Mouse (Mus musculus) left cerebral cortex, adult 9 months (tissue): ENCODE data around the gene Shroom2.
"Not testable (repeated sequence)": the region's sequence is repeated elsewhere in the genome, so short reads cannot be mapped to it uniquely, and the experiment has no call there.

ENCODE experiments used
- DNase-seq, 2 experiments: peaks; one replicate each; pipeline ENCODE4 v3.0.0; 2022; ENCODE audit warnings: low spot score in 2 of 2

Gene Shroom2

GRCm38 (mm10) chrX:152768891-152769599, at the start of gene Shroom2:
Gene Shroom2 (minus strand): TSS chrX:152769465.
- no peak for DNase-seq

DNA sequence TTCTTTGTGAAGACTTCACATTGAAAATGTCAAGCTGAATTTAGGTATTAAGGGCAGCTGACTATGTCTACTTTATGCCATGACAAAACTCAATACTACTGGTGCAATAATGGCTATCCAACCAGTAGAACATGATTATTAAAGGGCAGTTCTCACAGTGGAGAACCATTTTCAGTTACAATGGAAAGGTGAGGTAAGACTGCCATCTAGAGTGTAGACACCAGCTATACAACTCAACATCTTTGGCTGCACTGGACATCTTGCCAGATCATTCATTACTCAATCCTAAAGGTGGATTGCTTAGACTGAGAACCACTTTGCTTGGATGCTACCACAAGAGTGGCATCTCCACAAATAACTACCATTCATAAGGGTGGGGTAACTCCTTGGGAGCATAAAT, 49.7 kb upstream of the Shroom2 start:
- peak in 1 of 2 experiments; percentile 2 for DNase-seq

DNA sequence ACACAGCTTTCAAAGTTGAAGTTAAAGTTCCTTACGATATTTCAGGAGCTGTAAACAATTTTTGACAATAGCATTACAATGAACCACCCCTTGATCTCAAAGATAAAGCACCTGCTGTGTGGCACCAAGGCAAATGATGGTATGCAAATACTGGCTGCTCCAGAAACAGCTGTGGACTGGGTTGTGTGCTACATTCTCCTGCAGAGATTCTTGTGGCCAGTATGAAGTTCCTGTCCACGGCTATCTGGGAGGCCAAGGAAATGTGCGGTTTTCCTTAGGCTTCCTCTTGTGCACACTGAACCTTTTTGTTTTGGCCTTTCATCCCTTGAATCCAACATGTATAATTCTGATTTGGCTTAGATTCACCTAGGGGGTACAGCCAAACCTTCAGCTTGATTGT, 44.1 kb upstream of the Shroom2 start:
- no peak for DNase-seq

DNA sequence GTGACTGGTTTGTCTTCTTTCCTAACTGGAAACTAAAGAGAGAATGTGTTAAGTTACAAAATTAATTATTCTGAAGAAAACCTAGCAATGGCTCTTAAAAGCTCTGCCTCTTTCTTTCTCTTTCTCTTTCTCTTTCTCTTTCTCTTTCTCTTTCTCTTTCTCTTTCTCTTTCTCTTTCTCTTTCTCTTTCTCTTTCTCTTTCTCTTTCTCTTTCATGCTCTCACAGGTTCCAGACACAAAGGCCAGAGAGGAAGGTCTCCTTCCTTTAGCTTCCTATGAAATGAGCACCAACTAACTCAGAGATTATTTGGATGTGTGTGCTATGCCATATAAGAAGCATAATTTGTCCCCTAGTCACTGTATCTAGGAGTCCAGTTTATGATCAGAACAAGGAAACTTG, 36.1 kb upstream of the Shroom2 start:
- DNase-seq = no peak

DNA sequence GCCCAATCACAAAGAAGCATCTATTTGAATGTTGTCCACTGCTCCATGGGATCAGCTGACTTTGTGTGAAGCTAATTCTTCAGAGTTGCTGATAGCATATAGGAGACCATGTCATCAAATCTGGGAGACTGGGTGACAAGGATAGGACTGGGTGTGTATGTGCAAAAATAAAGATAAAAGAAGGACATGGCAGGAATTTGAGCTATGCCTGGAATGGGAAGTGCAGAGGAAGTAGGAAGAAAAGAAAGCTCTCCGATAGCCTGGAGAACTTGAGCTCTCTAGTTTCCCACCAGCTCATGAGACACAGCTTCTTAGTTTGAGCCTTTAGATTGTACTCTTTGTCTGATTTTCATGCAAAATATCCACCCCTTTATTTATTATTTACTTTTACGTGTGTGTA, 19.3 kb upstream of the Shroom2 start:
- DNase-seq = no peak

DNA sequence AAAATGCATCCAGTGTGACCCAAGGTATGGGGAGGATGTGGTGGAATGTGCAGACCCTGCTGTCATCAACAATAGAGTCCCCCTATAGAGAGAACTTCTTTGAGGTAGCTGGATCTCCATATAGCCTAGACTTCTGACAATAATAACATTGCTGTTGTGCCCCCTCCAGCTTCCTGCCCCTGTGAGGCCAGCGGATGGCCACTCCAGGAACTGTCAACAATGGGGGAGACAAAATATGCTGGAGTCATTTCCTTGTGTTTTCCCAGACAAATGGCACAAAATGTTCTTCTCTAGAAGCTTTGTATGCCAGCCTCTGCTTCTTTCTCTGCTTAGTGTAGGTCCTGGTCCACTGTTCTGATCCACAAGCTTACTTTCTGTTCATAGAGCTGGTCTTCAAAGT, 18.9 kb upstream of the Shroom2 start:
- DNase-seq = no peak

- no peak for DNase-seq
Measured at GRCm38 (mm10) chrX:152781720-152782403, 12.6 kb upstream of the Shroom2 start, which contains the start of gene Gpr143. Gene Gpr143 (plus strand): TSS chrX:152781921.

GRCm38 (mm10) chrX:152769600-152770157, 414 bp upstream of the Shroom2 start:
- no peak for DNase-seq

DNA sequence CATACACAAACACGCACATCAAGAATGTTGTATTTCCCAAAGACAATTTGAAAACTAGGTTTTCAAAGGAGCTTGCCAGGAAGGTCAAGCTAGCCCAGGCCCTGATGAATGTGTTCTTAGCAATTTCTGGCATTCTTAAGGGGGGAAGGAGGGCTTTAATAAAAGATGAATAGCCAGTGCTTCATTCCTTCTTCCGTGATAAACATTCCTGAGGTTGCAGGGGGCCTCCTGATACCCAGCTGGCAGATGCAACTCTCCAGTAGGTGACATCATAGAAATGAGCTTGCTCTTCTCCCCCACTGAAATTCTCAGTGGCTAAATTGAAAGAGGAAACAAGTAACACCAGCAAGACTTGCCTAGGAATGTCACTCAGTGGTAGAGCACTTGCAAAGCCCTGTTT, 5.1 kb downstream of the Shroom2 start:
- no peak for DNase-seq

DNA sequence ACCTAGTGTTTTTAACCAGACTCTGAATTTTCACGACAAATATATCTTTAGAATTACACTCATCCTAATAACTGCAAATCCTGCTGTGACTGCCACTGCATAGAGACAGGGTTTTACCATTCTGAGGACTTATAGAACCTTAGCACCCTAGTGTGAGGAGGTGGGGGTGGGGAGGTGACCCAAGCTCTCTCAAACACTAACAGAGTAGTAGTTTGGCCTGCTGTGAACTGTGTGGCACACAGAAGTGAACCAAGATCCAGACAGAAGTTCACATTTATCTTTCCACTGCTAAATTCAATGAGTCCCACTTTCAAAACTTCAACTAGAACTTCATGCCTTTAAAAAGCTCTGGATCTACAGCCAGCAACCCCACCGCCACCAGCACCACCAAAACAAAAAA, 6.4 kb downstream of the Shroom2 start:
- no peak for DNase-seq

DNA sequence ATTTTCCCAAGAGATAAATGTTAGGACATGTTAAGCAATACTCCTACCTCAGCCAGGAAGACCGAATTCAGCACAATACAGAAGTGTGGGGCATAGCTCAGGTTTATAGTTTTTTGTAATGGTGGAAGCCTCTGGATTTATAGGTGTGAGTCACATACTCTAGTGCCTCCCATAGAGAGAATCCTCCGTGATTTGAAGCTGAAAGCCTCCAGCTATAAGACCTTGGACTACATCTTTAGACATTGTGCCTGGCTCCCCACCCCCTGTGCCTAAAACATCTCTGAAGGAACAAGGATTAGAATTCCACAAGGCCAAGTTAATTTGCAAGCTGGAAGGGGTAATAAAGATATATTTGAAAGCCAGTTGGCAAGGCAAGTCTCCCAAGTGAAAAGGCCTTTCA, 6.8 kb downstream of the Shroom2 start:
- DNase-seq = no peak

- no peak for DNase-seq
Measured at GRCm38 (mm10) chrX:152756293-152756692, 13.0 kb downstream of the Shroom2 start.

GRCm38 (mm10) chrX:152755819-152756218, 13.4 kb downstream of the Shroom2 start:
- DNase-seq = no peak

DNA sequence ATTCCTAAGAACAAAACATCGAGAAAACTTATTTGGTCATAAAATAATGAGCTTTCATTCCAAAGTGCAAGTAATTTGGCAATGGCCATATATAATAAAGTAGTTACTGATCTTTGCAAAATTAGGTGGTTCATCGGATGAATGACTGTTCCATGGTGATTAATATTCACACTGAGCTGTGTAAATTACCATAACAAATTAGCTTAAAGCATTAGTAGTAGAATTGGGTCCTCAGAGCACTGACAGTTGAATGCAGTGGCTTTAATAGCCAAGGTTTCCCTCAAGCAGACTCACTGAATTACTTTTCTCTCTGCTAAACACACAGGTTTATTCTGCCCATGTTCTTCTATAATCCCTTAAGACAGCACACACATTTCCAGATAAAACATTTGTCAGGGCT, 23.3 kb downstream of the Shroom2 start:
- DNase-seq = no peak

DNA sequence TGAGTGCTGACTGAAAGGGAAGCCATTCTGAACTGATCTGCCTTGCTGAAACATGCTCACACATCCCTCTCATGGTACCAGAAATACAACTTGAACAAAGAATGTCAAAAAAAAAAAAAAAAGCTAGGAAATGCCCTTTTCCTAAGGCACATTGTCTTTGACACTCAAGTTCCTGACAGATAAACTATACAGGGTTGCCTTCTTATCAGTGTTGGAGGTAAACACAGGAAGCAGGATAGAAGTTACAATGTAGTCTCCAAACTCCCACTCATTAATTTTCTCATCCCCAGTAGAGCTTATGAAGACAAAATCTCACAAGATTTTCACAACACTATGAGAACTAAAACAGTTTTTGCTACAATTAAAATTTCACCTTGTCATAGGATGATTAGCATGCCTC, 25.6 kb downstream of the Shroom2 start:
- no peak for DNase-seq

DNA sequence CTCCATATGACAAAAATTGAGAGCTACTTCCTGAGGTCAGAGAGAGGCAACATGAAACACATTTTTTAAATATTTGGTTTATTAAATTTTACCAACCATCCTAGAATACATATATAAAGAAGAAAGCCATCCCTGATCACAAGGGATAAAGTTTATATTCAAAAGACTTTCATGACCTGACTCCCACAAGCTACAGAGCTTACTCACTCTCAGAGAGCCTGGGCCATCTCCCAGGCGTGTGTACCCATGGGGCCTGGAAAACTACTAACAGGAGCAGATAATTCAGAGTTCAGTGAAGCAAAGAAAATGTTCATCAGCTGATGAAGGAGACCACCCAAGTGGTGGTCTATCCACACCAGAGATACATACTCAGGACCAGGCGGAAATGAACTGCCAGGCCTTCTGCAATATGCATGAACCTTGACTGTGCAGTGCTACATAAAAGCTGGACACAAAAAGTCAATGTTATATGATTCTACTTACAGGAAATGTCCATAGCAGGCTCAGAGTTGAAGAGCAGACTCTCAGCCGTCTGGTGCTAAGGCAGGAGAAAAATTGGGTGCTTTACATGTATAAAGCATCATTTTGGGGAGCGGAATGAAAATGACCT, 30.4 kb downstream of the Shroom2 start:
- no peak for DNase-seq

DNA sequence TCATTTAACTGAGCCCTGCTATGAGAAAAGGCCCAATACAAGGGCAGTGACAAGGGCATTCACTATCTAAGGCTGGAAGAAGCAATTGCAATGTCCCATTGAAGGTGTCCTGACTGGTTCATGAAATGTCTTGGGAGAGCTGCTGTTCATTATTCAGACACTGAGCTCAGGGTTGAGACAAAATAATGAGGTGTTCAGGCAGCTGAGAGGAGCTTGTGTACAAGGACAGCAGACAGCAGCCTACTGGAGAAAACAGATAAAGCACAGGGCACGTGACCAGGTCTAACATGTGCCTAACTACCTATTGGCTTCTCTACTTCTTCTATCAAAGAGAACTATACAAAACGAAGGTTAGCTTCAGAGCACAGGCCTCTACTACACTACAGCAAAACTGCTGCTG, 31.1 kb downstream of the Shroom2 start:
- no peak for DNase-seq

DNA sequence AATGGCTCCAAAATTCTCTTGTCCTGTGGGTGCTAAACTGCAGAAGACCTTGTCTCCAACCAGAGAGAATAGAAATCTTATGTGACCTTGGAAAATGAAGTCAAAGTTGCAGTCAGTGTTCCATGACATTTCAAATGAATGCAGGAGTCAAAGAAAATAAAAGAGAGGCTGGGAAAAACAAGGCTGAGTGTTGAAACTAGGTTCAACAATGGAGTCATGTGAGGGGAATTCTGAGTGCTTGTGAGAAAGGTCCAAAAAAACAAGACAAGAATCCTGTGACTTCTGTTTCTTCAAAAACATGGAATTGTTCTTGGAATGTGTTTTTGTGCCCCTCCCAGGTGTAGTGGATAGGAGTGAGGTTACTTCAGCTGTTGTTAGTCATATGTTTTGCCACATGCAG, 34.0 kb downstream of the Shroom2 start:
- DNase-seq = no peak

GRCm38 (mm10) chrX:152716693-152717092, 52.6 kb downstream of the Shroom2 start:
- DNase-seq = no peak

DNA sequence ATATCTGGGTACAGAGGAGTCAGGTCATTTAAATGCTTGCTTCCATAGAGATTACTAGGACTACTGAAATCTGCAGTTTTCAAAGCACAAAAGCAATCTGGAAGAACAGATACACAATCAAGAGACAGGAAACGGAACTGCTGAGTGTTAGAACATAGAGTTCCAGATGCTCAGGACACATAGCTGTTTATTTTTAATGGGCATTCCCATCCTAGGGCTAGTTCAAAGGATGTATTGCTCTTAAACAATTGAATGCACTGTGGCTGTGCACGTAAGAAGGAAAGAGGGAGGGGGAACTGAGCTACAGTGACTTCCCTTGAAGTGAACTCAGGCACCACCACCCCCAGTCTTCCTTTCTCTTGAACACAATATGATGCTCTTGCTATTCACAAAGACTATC, 58.5 kb downstream of the Shroom2 start:
- not testable (repeated sequence) for DNase-seq

DNA sequence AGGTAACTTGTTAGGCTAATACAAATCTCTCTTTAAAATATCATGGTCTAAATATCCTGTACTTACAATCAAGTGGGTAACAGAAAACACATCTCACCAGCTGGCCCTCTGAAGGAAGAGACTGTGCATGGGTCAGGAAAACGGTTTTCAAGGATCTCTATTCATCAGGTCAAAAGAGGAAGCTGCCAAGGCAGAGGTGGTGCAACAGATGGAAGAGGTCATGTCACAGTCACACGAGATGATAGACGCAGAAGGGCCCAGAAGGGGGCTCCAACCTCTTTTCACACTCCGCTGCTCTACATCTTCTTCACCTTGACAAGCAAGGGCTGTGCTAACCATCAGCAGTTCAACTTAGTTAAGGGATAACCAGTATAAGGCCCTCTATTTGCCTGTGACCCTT, 60.9 kb downstream of the Shroom2 start:
- no peak for DNase-seq

GRCm38 (mm10) chrX:152705397-152705796, 63.9 kb downstream of the Shroom2 start:
- peak in 1 of 2 experiments; percentile 11 for DNase-seq

- no peak for DNase-seq
Measured at GRCm38 (mm10) chrX:152703624-152704023, 65.6 kb downstream of the Shroom2 start.
